Mouse (Mus musculus): ENCODE measurements around the gene Srd5a3. TPM values are rescaled to one million over a fixed set of nuclear protein-coding genes. Genes with fewer than 3 reads are reported as not detected.

Srd5a3 gene
- polyA plus RNA-seq, 1 experiment: 14.2 TPM

GRCm38 (mm10) chr5:76154434-76155165, 14.5 kb downstream of the Srd5a3 start:
- TF ChIP-seq CTCF (IDR thresholded peaks at IDR 0.05; ENCODE audit: borderline replicate concordance, extremely low read depth, insufficient read depth, insufficient read length) (no peak), POLR2A (IDR thresholded peaks at IDR 0.05; ENCODE audit: borderline replicate concordance, extremely low read depth, insufficient read depth, insufficient read length, poor library complexity, severe bottlenecking) (no peak)
- no peak for DNase-seq (ENCODE audit: low read depth)

- TF ChIP-seq CTCF (IDR thresholded peaks at IDR 0.05; ENCODE audit: borderline replicate concordance, extremely low read depth, insufficient read depth, insufficient read length) (no peak), POLR2A (IDR thresholded peaks at IDR 0.05; ENCODE audit: borderline replicate concordance, extremely low read depth, insufficient read depth, insufficient read length, poor library complexity, severe bottlenecking) (no peak)
- DNase-seq (ENCODE audit: low read depth): no peak
Measured at GRCm38 (mm10) chr5:76159555-76159954, 19.5 kb downstream of the Srd5a3 start.

DNA sequence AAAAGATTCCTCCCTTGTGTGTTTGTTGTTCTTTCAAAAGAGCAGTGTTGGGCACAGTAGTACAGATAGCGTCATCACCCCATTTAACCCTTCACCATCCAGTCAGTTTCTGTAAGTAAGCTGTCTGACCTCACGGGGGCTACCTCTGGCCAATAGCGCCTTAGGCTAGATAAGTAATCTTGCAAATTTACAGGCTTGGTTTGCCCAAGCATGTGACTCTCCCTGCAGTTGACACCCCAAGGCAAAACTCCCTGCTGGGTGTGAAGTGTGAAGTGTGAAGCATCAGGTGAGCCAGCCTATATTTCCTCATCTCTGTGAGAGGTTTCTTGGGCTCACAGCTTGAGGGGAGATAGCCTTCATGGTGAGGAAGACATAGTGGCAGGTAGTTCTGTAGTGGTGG, 20.0 kb downstream of the Srd5a3 start:
- TF ChIP-seq POLR2A (IDR thresholded peaks at IDR 0.05; ENCODE audit: borderline replicate concordance, extremely low read depth, insufficient read depth, insufficient read length, poor library complexity, severe bottlenecking) (no peak), CTCF (IDR thresholded peaks at IDR 0.05; ENCODE audit: borderline replicate concordance, extremely low read depth, insufficient read depth, insufficient read length) (no peak)
- no peak for DNase-seq (ENCODE audit: low read depth)

GRCm38 (mm10) chr5:76161491-76161890, 21.4 kb downstream of the Srd5a3 start:
- DNase-seq (ENCODE audit: low read depth): no peak
- TF ChIP-seq CTCF (IDR thresholded peaks at IDR 0.05; ENCODE audit: borderline replicate concordance, extremely low read depth, insufficient read depth, insufficient read length): no peak
- TF ChIP-seq POLR2A (IDR thresholded peaks at IDR 0.05; ENCODE audit: borderline replicate concordance, extremely low read depth, insufficient read depth, insufficient read length, poor library complexity, severe bottlenecking): no peak

DNA sequence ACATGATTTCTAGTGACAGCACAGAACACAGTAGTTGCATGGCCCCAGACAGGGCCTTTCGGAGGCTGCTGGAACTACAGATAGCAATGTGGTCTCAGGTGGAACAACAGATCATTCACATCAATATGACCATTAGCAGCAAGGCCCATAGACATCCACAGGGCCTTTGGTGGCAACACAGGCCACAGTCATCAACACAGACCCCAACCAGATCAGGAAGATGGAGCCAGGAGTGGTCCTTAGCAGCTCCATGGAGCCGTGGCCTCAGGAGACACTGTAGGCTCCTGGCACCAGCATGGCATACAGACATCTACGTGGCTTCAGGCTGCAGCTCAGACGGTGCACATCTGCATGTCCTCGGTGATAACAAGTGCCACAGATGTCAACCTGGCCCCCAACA, 22.9 kb downstream of the Srd5a3 start:
- no peak for TF ChIP-seq POLR2A (IDR thresholded peaks at IDR 0.05; ENCODE audit: borderline replicate concordance, extremely low read depth, insufficient read depth, insufficient read length, poor library complexity, severe bottlenecking)
- TF ChIP-seq CTCF (IDR thresholded peaks at IDR 0.05; ENCODE audit: borderline replicate concordance, extremely low read depth, insufficient read depth, insufficient read length): no peak
- no peak for DNase-seq (ENCODE audit: low read depth)

GRCm38 (mm10) chr5:76163828-76164390, 23.8 kb downstream of the Srd5a3 start:
- no peak for TF ChIP-seq CTCF (IDR thresholded peaks at IDR 0.05; ENCODE audit: borderline replicate concordance, extremely low read depth, insufficient read depth, insufficient read length)
- no peak for TF ChIP-seq POLR2A (IDR thresholded peaks at IDR 0.05; ENCODE audit: borderline replicate concordance, extremely low read depth, insufficient read depth, insufficient read length, poor library complexity, severe bottlenecking)
- no peak for DNase-seq (ENCODE audit: low read depth)

DNA sequence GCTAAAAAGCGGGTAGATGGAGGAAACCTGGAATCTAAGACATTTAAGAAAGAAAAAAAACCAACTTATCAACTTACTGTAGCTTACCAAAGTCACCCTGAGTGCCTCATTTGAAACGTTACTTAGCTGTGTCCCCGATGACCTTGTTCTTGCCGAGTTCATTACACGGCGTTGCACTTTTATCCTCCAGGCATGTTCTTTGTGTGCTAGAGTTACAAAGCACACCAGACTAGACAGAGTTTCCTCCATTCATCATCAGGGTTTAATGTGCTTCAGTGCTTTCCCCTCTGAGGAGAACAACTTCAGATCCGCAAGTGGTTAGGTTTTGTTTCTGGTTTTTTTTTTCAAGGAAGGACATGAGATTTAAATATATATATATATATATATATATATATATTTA, 24.8 kb downstream of the Srd5a3 start:
- DNase-seq (ENCODE audit: low read depth): no peak
- TF ChIP-seq POLR2A (IDR thresholded peaks at IDR 0.05; ENCODE audit: borderline replicate concordance, extremely low read depth, insufficient read depth, insufficient read length, poor library complexity, severe bottlenecking) (no peak), CTCF (IDR thresholded peaks at IDR 0.05; ENCODE audit: borderline replicate concordance, extremely low read depth, insufficient read depth, insufficient read length) (no peak)

GRCm38 (mm10) chr5:76170522-76170921, 30.5 kb downstream of the Srd5a3 start:
- no peak for TF ChIP-seq CTCF (IDR thresholded peaks at IDR 0.05; ENCODE audit: borderline replicate concordance, extremely low read depth, insufficient read depth, insufficient read length)

DNA sequence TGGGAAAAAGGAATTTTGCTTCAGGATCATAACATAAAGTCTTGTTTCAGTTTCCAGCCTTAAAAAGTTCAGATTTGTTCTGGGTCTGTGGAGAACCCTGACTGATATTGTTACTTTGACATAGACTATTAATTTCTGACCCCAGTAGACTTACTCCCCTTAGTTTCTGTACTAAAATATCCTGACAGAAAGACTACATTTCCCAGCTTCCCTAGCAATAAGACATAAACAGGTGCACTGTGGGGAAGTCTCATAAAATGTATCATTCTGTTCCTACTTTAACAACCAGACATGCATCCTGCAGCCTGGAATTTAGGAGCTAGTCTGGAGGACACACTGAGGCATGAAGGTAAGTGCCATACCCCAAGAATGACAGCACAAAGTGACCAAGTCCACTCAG, 31.0 kb downstream of the Srd5a3 start:
- TF ChIP-seq POLR2A (IDR thresholded peaks at IDR 0.05; ENCODE audit: borderline replicate concordance, extremely low read depth, insufficient read depth, insufficient read length, poor library complexity, severe bottlenecking) (no peak), CTCF (IDR thresholded peaks at IDR 0.05; ENCODE audit: borderline replicate concordance, extremely low read depth, insufficient read depth, insufficient read length) (no peak)
- DNase-seq (ENCODE audit: low read depth): no peak

More at GRCm38 (mm10) chr5:76170522-76170921, 30.5 kb downstream of the Srd5a3 start:
- DNase-seq (ENCODE audit: low read depth): no peak

DNA sequence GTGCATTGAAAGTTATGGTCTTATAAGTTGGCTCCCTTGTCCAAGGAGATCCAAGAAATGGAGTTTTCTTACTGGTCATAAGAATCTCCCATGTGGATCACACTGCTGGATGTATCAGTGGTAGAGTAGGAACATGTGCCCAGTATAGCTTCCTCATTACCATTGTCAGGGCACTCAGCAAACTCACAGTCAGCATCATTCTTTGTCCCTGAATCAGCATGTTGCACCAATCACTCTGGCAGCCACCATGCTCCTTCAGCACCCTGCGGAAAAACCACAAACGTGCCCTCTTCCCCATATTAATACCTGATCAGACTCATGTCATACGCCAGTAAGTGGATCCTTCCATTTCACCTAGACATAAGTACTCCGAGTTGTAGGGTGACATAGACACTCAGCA, 35.0 kb downstream of the Srd5a3 start:
- TF ChIP-seq CTCF (IDR thresholded peaks at IDR 0.05; ENCODE audit: borderline replicate concordance, extremely low read depth, insufficient read depth, insufficient read length) (no peak), POLR2A (IDR thresholded peaks at IDR 0.05; ENCODE audit: borderline replicate concordance, extremely low read depth, insufficient read depth, insufficient read length, poor library complexity, severe bottlenecking) (no peak)
- DNase-seq (ENCODE audit: low read depth): no peak

DNA sequence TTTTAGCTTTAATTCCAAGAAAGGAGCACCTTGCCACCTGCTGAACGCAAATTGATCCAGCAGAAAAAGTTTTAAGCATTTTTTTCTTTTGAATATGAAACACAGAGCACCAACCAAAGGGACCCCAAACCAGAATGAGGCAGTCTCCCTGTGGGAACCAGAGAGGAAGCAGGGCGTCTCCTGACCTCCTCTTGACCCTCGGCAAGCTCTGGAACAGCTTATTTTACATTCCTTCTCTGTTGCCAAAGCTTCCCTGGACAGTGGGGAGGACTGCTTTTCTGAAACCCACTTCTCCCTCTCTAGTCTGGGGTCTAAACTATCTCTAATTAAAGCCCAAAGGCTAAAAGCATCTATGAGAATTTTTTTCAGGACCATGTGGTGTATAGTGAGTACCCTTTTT, 36.3 kb downstream of the Srd5a3 start:
- TF ChIP-seq CTCF (IDR thresholded peaks at IDR 0.05; ENCODE audit: borderline replicate concordance, extremely low read depth, insufficient read depth, insufficient read length) (no peak), POLR2A (IDR thresholded peaks at IDR 0.05; ENCODE audit: borderline replicate concordance, extremely low read depth, insufficient read depth, insufficient read length, poor library complexity, severe bottlenecking) (no peak)
- DNase-seq (ENCODE audit: low read depth): no peak

- TF ChIP-seq CTCF (IDR thresholded peaks at IDR 0.05; ENCODE audit: borderline replicate concordance, extremely low read depth, insufficient read depth, insufficient read length): no peak
- DNase-seq (ENCODE audit: low read depth): no peak
Measured at GRCm38 (mm10) chr5:76176841-76177240, 36.8 kb downstream of the Srd5a3 start.
